Mouse (Mus musculus) spleen, adult 12 weeks (tissue): ENCODE measurements around the gene Serpine1.

Source experiments
- DNase-seq: peaks from one replicate; pipeline ENCODE4 v3.0.0; 2022; ENCODE audit warnings: low spot score

The Serpine1 gene

GRCm38 (mm10) chr5:137015913-137016312 is 56.2 kb downstream of the Serpine1 start:
- DNase-seq: no peak

GRCm38 (mm10) chr5:137012401-137012950 is 59.6 kb downstream of the Serpine1 start:
- no peak for DNase-seq
